Mouse (Mus musculus): ENCODE data around the gene Ern2. TPM values are rescaled to one million over a fixed set of nuclear protein-coding genes. Genes with fewer than 3 reads are reported as not detected.

Gene Ern2
- 0.33 and 0.42 TPM in 2 replicates for polyA plus RNA-seq (2014; fragmentation: Nextera tagmentation; extraction: Ambion mirVana)

DNA sequence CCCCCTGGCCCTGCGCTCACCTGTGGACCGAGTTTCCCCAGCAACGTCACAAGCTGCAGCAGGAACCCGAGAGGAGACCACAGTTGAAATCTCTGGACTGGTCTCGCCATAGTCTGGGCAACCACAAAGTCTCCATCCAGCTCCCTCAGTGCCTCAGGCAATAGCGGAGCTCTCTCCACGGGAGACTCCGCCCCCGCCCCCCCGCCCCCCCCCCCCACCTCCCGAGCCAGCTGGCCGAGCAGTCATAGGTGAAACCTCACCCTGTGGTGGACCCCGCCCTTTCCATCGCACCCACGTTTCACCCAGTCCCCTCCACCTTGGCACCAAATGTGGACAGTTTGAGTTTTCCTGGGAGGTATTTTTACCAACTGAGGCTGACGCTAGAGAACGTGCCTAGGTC lies at the start of gene Ern2:
TSS of gene Ern2 (minus strand) at position 165 of the 400 bp plus-strand sequence.
- no peaks in the 10 kb centered on the region for H3K4me1 ChIP-seq (ENCODE audit: control insufficient read depth, insufficient read depth, low read length)
- WGBS = 22% methylated on average over 17 of the region's 17 CpGs

DNA sequence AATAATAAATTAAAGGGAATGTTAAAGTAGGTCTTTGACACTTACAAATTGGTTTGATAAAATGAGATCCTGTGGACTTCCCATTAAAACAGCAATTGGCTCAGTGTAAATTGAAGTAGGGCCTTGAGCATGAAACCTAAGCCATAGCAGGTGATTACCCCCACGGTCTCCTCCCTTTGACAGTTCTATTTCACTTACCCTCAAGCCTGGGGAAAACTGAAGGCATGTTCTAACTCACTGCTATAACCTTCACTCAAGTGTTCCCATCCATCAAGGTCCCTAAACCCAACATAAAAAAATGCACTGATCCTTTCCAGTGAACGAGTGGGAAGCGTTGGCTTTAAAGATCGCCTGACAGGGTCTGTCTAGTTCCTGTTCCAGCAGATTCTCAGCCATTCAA lies 44.9 kb upstream of the Ern2 start:
- Histone ChIP-seq H3K27ac (ENCODE audit: low read depth, low read length) (no peak overlapping the region), H3K4me2 (ENCODE audit: low read length) (no peak overlapping the region), H3K27me3 (replicated peaks; ENCODE audit: control insufficient read depth, insufficient read depth, low read length) (no peaks in the 10 kb centered on the region), H3K36me3 (ENCODE audit: control insufficient read depth, insufficient read depth, low read length) (no peaks in the 10 kb centered on the region), H3K4me3 (ENCODE audit: low read depth, low read length) (no peak overlapping the region), H3K9me3 (replicated peaks; ENCODE audit: control insufficient read depth, low read length) (no peaks in the 10 kb centered on the region), H3K9ac (ENCODE audit: low read length) (no peak overlapping the region), H3K4me1 (ENCODE audit: control insufficient read depth, insufficient read depth, low read length) (no peaks in the 10 kb centered on the region)
- 87% methylated on average over 4 of the region's 4 CpGs for WGBS
- DNase-seq (ENCODE audit: low spot score) (no peak), ATAC-seq (no peak)

More for the DNA sequence above, at the start of gene Ern2:
- H3K4me3 ChIP-seq (ENCODE audit: low read depth, low read length) = no peak within 1 kb of the TSS
- no peak within 1 kb of the TSS for H3K9ac ChIP-seq (ENCODE audit: low read length)
- no peaks in the 10 kb centered on the region for H3K36me3 ChIP-seq (ENCODE audit: control insufficient read depth, insufficient read depth, low read length)
- no peak within 1 kb of the TSS for H3K27ac ChIP-seq (ENCODE audit: low read depth, low read length)
- H3K9me3 ChIP-seq (replicated peaks; ENCODE audit: control insufficient read depth, low read length) = no peaks in the 10 kb centered on the region
- DNase-seq (ENCODE audit: low spot score) = no peak
- H3K27me3 ChIP-seq (replicated peaks; ENCODE audit: control insufficient read depth, insufficient read depth, low read length) = no peaks in the 10 kb centered on the region
- ATAC-seq = no peak
- H3K4me2 ChIP-seq (ENCODE audit: low read length) = peak within 1 kb of the TSS; percentile 16; the same call in 1 of the 2 replicates

DNA sequence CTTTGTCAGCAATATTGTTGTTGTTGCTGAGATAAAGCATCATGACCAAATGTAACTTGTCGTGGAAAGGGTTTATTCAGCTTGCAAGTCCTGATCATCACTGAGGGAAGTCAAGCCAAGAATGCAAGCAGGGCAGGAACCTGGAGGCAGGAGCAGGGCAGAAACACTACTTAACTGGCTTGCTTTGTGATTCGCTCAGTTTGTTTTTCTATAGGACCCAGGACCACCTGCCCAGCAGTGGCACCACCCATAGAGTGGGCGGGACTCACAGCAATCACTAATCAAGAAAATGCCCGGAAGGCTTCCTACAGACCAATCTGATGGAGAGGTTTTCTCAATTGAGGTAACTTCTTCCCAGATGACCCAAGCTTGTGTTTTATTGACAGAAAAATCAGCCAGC lies 43.9 kb upstream of the Ern2 start:
- Histone ChIP-seq H3K27ac (ENCODE audit: low read depth, low read length) (no peak overlapping the region), H3K4me2 (ENCODE audit: low read length) (no peak overlapping the region), H3K9ac (ENCODE audit: low read length) (no peak overlapping the region), H3K4me3 (ENCODE audit: low read depth, low read length) (no peak overlapping the region), H3K27me3 (replicated peaks; ENCODE audit: control insufficient read depth, insufficient read depth, low read length) (no peaks in the 10 kb centered on the region), H3K4me1 (ENCODE audit: control insufficient read depth, insufficient read depth, low read length) (no peaks in the 10 kb centered on the region), H3K9me3 (replicated peaks; ENCODE audit: control insufficient read depth, low read length) (no peaks in the 10 kb centered on the region), H3K36me3 (ENCODE audit: control insufficient read depth, insufficient read depth, low read length) (no peaks in the 10 kb centered on the region)
- WGBS = 54% methylated on average over 4 of the region's 4 CpGs
- no peak for DNase-seq (ENCODE audit: low spot score)
- ATAC-seq = no peak

DNA sequence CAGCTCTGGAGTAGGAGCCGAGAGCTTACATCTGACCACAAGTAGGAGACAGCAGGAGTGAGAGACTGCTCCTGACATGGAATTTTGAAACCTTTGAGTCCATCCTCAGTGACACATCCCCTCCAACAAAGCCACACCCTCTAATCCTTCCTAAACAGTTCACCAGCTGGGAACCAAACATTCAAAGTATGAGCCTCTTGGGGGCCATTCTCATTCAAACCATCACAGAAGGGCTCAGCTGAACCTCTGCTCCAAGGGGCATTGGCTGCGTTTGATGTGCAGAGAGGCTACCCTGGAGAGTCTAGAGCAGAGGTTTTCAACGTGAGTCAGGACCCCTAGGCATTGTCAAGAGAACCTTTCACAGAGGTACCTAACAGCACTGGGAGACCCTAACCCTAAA lies 43.3 kb upstream of the Ern2 start:
- Histone ChIP-seq H3K4me3 (ENCODE audit: low read depth, low read length) (no peak overlapping the region), H3K4me1 (ENCODE audit: control insufficient read depth, insufficient read depth, low read length) (no peaks in the 10 kb centered on the region), H3K9me3 (replicated peaks; ENCODE audit: control insufficient read depth, low read length) (no peaks in the 10 kb centered on the region), H3K36me3 (ENCODE audit: control insufficient read depth, insufficient read depth, low read length) (no peaks in the 10 kb centered on the region), H3K27me3 (replicated peaks; ENCODE audit: control insufficient read depth, insufficient read depth, low read length) (no peaks in the 10 kb centered on the region), H3K4me2 (ENCODE audit: low read length) (no peak overlapping the region), H3K27ac (ENCODE audit: low read depth, low read length) (no peak overlapping the region), H3K9ac (ENCODE audit: low read length) (no peak overlapping the region)
- 48% methylated on average over 3 of the region's 3 CpGs for WGBS
- no peak for DNase-seq (ENCODE audit: low spot score)
- ATAC-seq = no peak

DNA sequence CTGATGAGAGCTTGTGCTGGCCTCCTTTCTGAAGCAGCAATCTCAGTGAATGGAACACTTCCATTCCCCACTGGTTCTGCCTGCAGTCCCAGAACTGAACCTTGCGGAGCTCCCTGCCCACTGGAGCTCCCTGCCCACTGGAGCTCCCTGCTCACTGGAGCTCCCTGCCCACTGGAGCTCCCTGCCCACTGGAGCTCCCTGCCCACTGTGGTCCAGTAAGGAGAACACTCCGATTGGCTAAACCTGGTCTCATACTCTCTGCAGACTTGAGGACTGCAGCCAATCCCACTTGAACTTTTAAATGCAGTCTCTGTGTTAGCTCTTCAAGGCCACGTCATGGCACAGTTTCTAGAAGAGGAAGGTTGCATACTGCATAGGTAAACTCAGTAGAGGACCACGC lies 40.7 kb upstream of the Ern2 start:
- no peak overlapping the region for H3K4me3 ChIP-seq (ENCODE audit: low read depth, low read length)
- no peaks in the 10 kb centered on the region for H3K27me3 ChIP-seq (replicated peaks; ENCODE audit: control insufficient read depth, insufficient read depth, low read length)
- H3K9me3 ChIP-seq (replicated peaks; ENCODE audit: control insufficient read depth, low read length) = no peaks in the 10 kb centered on the region
- no peak overlapping the region for H3K27ac ChIP-seq (ENCODE audit: low read depth, low read length)
- no peak overlapping the region for H3K9ac ChIP-seq (ENCODE audit: low read length)
- H3K4me1 ChIP-seq (ENCODE audit: control insufficient read depth, insufficient read depth, low read length) = no peaks in the 10 kb centered on the region
- DNase-seq (ENCODE audit: low spot score) (no peak), ATAC-seq (no peak)
- no peak overlapping the region for H3K4me2 ChIP-seq (ENCODE audit: low read length)
- 89% methylated on average over 4 of the region's 4 CpGs for WGBS
- H3K36me3 ChIP-seq (ENCODE audit: control insufficient read depth, insufficient read depth, low read length) = no peaks in the 10 kb centered on the region

DNA sequence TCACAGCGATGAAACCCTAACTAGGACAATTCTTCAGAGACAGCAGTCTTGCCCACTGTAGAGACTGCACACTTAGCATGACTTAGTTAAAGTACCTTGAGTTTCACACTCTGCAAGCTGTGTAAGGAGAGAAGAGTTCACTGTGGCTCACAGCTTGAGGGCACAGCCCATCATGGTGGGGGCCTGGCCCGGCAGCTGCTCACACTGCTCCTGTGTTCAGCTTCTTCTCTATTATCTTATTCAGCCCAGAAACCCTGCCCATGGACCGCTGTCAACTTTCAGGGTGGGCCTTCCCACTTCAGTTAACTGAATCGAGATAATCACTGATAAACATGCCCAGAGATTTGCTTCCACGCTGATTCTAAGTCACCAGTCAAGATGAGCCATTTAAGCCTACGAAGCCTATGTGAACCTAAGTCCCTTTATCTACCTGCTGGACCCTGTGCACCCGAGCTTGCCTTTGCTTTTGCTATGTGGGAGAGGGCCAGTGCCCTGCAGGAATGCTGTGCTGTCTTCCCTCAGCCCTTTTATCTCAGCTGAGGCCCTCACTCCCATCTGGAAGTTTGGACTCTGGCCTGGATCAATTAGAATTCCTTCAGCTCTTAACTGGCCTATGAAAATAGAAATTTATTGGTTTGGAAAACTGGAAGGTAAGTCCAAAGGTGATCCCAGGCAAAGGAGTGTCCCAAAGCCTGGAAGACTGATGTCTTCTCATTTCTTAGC lies 40.2 kb upstream of the Ern2 start:
- 76% methylated on average over 7 of the region's 7 CpGs for WGBS
- H3K4me2 ChIP-seq (ENCODE audit: low read length) = no peak overlapping the region

DNA sequence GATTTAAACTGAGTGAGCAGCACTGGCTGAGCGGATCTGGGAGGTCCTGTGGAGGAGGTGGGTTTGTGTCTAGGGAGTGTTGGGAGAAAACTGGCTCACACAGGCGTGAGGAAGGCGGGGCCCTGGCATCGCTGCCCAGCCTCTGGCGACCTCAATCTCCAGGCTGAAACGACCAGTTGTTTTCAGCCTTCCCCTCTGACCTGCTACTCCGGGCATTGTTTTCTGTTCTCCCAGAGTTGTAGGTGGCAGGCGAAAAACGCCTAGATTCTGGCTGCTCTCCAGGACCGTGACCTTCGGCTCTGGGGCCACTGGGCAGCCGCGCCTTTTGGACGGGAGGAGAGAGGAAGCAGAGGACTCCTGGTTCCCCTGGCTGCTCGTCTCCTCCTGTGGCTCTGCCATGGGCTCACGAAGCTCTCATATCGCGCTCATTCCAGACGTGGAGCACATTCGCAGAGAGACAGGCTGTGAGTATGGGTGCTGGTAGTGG lies 33.4 kb upstream of the Ern2 start, which contains the start of gene Chp2:
TSS of gene Chp2 (plus strand) at position 182 of the 487 bp plus-strand sequence.
- peak; percentile 14 for DNase-seq (ENCODE audit: low spot score)
- WGBS = 27% methylated on average over 20 of the region's 20 CpGs
- Histone ChIP-seq H3K4me3 (ENCODE audit: low read depth, low read length) (no peak within 1 kb of the TSS), H3K27me3 (replicated peaks; ENCODE audit: control insufficient read depth, insufficient read depth, low read length) (no peaks in the 10 kb centered on the region), H3K27ac (ENCODE audit: low read depth, low read length) (no peak within 1 kb of the TSS), H3K9ac (ENCODE audit: low read length) (no peak within 1 kb of the TSS), H3K36me3 (ENCODE audit: control insufficient read depth, insufficient read depth, low read length) (no peaks in the 10 kb centered on the region), H3K4me2 (ENCODE audit: low read length) (peak within 1 kb of the TSS; percentile 34; the same call in 1 of the 2 replicates), H3K4me1 (ENCODE audit: control insufficient read depth, insufficient read depth, low read length) (no peaks in the 10 kb centered on the region), H3K9me3 (replicated peaks; ENCODE audit: control insufficient read depth, low read length) (no peaks in the 10 kb centered on the region)
- ATAC-seq = no peak

More for the DNA sequence above, 40.2 kb upstream of the Ern2 start:
- Histone ChIP-seq H3K4me3 (ENCODE audit: low read depth, low read length) (no peak overlapping the region), H3K27me3 (replicated peaks; ENCODE audit: control insufficient read depth, insufficient read depth, low read length) (no peaks in the 10 kb centered on the region), H3K9ac (ENCODE audit: low read length) (no peak overlapping the region), H3K27ac (ENCODE audit: low read depth, low read length) (no peak overlapping the region), H3K9me3 (replicated peaks; ENCODE audit: control insufficient read depth, low read length) (no peaks in the 10 kb centered on the region), H3K36me3 (ENCODE audit: control insufficient read depth, insufficient read depth, low read length) (no peaks in the 10 kb centered on the region), H3K4me1 (ENCODE audit: control insufficient read depth, insufficient read depth, low read length) (no peaks in the 10 kb centered on the region)
- ATAC-seq (no peak), DNase-seq (ENCODE audit: low spot score) (no peak)

DNA sequence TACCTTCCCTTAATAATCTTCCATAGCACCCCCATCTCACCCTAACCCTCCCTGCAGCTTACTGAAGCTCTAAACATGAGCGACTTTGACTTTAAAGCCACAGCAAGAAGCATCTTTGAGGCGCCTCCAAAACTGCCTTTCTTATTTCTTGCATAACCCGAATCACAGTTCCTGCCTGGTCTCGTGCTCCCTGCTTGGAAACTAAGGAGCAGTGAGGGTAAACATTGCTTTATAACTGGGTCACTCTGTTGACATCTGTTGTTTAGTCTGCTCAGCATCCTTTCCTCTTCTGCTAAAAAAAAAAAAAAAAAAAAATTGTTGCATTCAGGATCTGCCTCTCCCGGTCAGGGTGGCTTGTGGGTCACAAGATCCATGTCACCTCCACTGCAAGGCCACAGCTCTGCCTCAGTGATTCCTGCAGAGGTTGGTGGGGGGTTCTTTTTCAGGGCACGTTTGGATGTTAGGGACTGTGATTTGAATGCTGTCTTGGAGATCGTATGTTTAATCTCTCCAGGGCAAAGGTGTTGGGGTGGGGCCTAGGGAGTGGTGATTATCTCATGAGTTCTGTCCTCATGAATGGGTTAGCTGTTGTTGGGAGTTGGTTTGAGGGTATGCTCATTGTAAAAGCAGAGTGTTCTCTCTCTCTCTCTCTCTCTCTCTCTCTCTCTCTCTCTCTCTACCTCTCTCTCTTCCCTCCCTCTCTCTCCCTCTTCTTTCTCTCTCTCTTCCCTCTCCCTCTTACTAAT lies 22.4 kb upstream of the Ern2 start:
- ATAC-seq = no peak
- Histone ChIP-seq H3K27me3 (replicated peaks; ENCODE audit: control insufficient read depth, insufficient read depth, low read length) (no peaks in the 10 kb centered on the region), H3K9me3 (replicated peaks; ENCODE audit: control insufficient read depth, low read length) (no peaks in the 10 kb centered on the region), H3K9ac (ENCODE audit: low read length) (no peak overlapping the region), H3K27ac (ENCODE audit: low read depth, low read length) (no peak overlapping the region), H3K4me2 (ENCODE audit: low read length) (no peak overlapping the region), H3K36me3 (ENCODE audit: control insufficient read depth, insufficient read depth, low read length) (no peaks in the 10 kb centered on the region), H3K4me3 (ENCODE audit: low read depth, low read length) (no peak overlapping the region), H3K4me1 (ENCODE audit: control insufficient read depth, insufficient read depth, low read length) (no peaks in the 10 kb centered on the region)
- DNase-seq (ENCODE audit: low spot score) = no peak
- WGBS = 61% methylated on average over 7 of the region's 7 CpGs

DNA sequence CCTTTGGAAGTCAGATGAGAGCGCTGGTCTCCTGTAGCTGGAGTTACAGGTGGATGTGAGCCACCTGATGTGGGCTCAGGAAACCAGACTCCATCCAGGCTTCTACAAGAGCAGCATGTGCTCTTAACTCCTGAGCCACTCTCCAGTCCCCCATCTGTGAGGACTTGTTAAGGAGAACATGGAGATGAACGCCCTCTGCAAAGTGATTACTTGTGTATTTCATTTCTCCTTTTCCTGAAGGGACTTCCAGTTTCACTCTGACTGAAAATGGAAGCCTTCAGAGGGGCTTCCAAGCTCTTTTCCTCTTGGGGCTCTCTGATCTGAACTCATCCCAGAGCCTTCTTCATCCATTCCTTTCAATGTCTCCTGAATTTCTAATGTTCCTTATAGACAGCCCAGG lies 20.1 kb upstream of the Ern2 start:
- H3K4me3 ChIP-seq (ENCODE audit: low read depth, low read length) = no peak overlapping the region
- no peak overlapping the region for H3K4me2 ChIP-seq (ENCODE audit: low read length)
- no peaks in the 10 kb centered on the region for H3K36me3 ChIP-seq (ENCODE audit: control insufficient read depth, insufficient read depth, low read length)
- H3K27ac ChIP-seq (ENCODE audit: low read depth, low read length) = no peak overlapping the region
- no peaks in the 10 kb centered on the region for H3K4me1 ChIP-seq (ENCODE audit: control insufficient read depth, insufficient read depth, low read length)
- no peaks in the 10 kb centered on the region for H3K9me3 ChIP-seq (replicated peaks; ENCODE audit: control insufficient read depth, low read length)
- DNase-seq (ENCODE audit: low spot score) = no peak
- WGBS = 89% methylated on average over 2 of the region's 2 CpGs
- no peak overlapping the region for H3K9ac ChIP-seq (ENCODE audit: low read length)
- H3K27me3 ChIP-seq (replicated peaks; ENCODE audit: control insufficient read depth, insufficient read depth, low read length) = no peaks in the 10 kb centered on the region
- no peak for ATAC-seq
